Mouse (Mus musculus): Measurements from ENCODE around the gene Rprd1b.

The Rprd1b gene

GRCm38 (mm10) chr2:158175433-158175832, 147.1 kb downstream of the Rprd1b start:
- no peak for DNase-seq (ENCODE audit: low spot score in 2 of 2)

GRCm38 (mm10) chr2:158176763-158177162, 148.5 kb downstream of the Rprd1b start:
- no peak for DNase-seq (ENCODE audit: low spot score in 2 of 2)

GRCm38 (mm10) chr2:158177574-158177973, 149.3 kb downstream of the Rprd1b start:
- no peak for DNase-seq (ENCODE audit: low spot score in 2 of 2)

GRCm38 (mm10) chr2:158178139-158178538, 149.8 kb downstream of the Rprd1b start:
- DNase-seq (ENCODE audit: low spot score in 2 of 2), result no peak

- DNase-seq (ENCODE audit: low spot score in 2 of 2), result no peak
These were observed 150.5 kb downstream of the Rprd1b start for GRCm38 (mm10) chr2:158178696-158179369.

GRCm38 (mm10) chr2:158179370-158180111, 151.2 kb downstream of the Rprd1b start:
- DNase-seq (ENCODE audit: low spot score in 2 of 2), result no peak

- DNase-seq (ENCODE audit: low spot score in 2 of 2), result no peak
These were observed 152.5 kb downstream of the Rprd1b start for GRCm38 (mm10) chr2:158180797-158181196.
